Mouse (Mus musculus) liver, embryonic 14.5 days (tissue): ENCODE results near the gene Tent4b.

Source experiments
- CTCF ChIP-seq: IDR thresholded peaks from 2 replicates; pipeline ENCODE4 v1.5.1; 2016; ENCODE audit warnings: antibody characterized with exemption, low read depth, control low read depth
- EP300 ChIP-seq: IDR thresholded peaks from 2 replicates; pipeline ENCODE4 v1.6.1; 2016; ENCODE audit warnings: antibody characterized with exemption, low read depth

DNA sequence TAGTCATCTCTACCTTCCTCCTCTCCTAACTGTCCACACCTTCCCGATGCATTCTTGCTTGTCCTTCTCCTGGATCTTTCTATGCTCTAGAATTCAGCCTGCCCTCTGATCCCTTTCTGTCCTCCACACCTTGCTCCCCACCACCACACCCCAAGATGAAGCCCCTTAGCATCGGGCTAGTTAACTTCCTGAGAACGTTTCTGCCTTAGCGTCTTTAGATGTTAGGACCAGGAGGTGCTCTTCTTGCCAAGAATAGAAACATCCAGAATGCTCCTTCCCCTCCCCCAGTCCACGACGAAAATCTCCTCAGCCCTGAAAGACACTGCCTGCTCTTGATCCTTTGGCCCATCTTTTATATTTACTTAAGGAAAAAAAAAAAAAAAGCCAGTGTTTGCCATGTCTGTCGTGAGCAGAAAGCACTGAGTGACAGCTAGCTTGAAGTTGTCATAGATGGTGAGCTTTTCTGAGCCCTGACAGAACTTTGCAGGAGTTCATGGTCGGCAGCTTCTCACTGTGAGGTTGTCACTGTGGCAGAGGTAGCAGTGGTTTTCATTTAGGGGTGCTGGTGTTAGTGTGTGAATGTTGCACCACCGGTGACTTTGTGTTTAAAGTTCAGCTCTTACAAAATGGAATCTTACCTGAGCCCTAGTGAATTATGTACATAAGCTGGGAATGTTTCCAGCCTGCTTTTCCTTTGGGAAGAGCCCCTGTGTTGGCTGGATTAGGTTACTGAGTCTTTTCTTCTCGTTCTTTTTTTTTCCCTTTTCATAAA, 1.9 kb downstream of the Tent4b start:
- TF ChIP-seq CTCF (no peak), EP300 (no peak)
